Mouse (Mus musculus) hindbrain, postnatal 0 days (tissue): Measurements from ENCODE around the gene Klk7. TPM values are rescaled to one million over a fixed set of nuclear protein-coding genes. Genes with fewer than 3 reads are reported as not detected.

Experiments used
- ATAC-seq: fragments of 200-750 bp; cut with Nextera tagmentation; 2 replicates; pipeline ENCODE4 v1.8.0; 2017; ENCODE audit warnings: mild to moderate bottlenecking, moderate TSS enrichment, moderate library complexity
- DNase-seq: peaks from one replicate; pipeline ENCODE4 v3.0.0-alpha.2; 2015; ENCODE audit warnings: low spot score
- H3K27ac ChIP-seq: fragments of 300-500 bp; sonication (generic); 2 replicates; pipeline ENCODE4 v1.5.1; 2014; ENCODE audit warnings: mild to moderate bottlenecking
- H3K27me3 ChIP-seq: fragments of 300-500 bp; sonication (generic); 2 replicates; pipeline ENCODE4 v1.6.1; 2014; ENCODE audit warnings: low read length, mixed read lengths; ENCODE audit not compliant: insufficient read depth
- H3K36me3 ChIP-seq: fragments of 300-500 bp; sonication (generic); 2 replicates; pipeline ENCODE4 v1.6.1; 2014; ENCODE audit warnings: low read length, mixed read lengths; ENCODE audit not compliant: insufficient read depth
- H3K4me1 ChIP-seq: fragments of 300-500 bp; sonication (generic); 2 replicates; pipeline ENCODE4 v1.6.1; 2014; ENCODE audit warnings: antibody characterized with exemption, low read length, mixed read lengths; ENCODE audit not compliant: insufficient read depth
- H3K4me2 ChIP-seq: fragments of 300-500 bp; sonication (generic); 2 replicates; pipeline ENCODE4 v1.6.1; 2014; ENCODE audit warnings: low read depth, mild to moderate bottlenecking, low read length, moderate library complexity, mixed read lengths
- H3K4me3 ChIP-seq: fragments of 300-500 bp; sonication (generic); 2 replicates; pipeline ENCODE4 v1.5.1; 2014; ENCODE audit warnings: low read length
- H3K9ac ChIP-seq: fragments of 300-500 bp; sonication (generic); replicated peaks from 2 replicates; pipeline ENCODE4 v1.6.1; 2014; ENCODE audit warnings: mild to moderate bottlenecking, low read length, moderate library complexity, mixed read lengths
- H3K9me3 ChIP-seq: fragments of 300-500 bp; sonication (generic); 2 replicates; pipeline ENCODE4 v1.6.1; 2016; ENCODE audit warnings: low read length, mixed read lengths
- CTCF ChIP-seq: IDR thresholded peaks from 2 replicates; pipeline ENCODE4 v1.5.1; 2016; ENCODE audit warnings: antibody characterized with exemption, control low read depth, low read depth
- WGBS: fragments of 180-500 bp; shearing (Covaris S2); extraction: QIAGEN DNeasy Blood & Tissue Kit; methylation state at CpG from one replicate; pipeline ENCODE4 v1.1.7; 2014; 5-methylcytosine and 5-hydroxymethylcytosine counted together
- polyA plus RNA-seq: library from polyadenylated mRNA; unstranded; fragments of >200 nt; fragmentation: Nextera tagmentation; extraction: Ambion mirVana; gene quantifications from 2 replicates; pipeline ENCODE4 v1.2.1, GENCODE M21; 2015
- total RNA-seq: library from RNA; depleted of rRNA; stranded (reverse); fragments of >200 nt; gene quantifications from 2 replicates; pipeline ENCODE4 v1.2.3, GENCODE M21; 2014

Gene Klk7
- total and polyA plus RNA-seq, 2 experiments from 2014 or later: 0.19 TPM; not detected in 1

- DNase-seq (peak; percentile 32), ATAC-seq (no peak)
- H3K27me3 ChIP-seq: no peaks in the 10 kb centered on the region
- no peaks in the 10 kb centered on the region for H3K9me3 ChIP-seq
- no peaks in the 10 kb centered on the region for H3K4me1 ChIP-seq
- H3K36me3 ChIP-seq: no peaks in the 10 kb centered on the region
- H3K4me3 ChIP-seq: no peak overlapping the region
- H3K27ac ChIP-seq: no peak overlapping the region
- H3K4me2 ChIP-seq: no peak overlapping the region
- TF ChIP-seq CTCF: peak; percentile 41
- H3K9ac ChIP-seq: no peak overlapping the region
- 79% methylated on average over 2 of the region's 2 CpGs for WGBS
Observed at GRCm38 (mm10) chr7:43789295-43789694, 21.8 kb upstream of the Klk7 start.

- Histone ChIP-seq H3K4me3 (no peak within 1 kb of the TSS), H3K36me3 (no peaks in the 10 kb centered on the region), H3K4me1 (peaks cover 9% of the 10 kb centered on the region; the same call in 1 of the 2 replicates), H3K27ac (no peak within 1 kb of the TSS), H3K9ac (no peak within 1 kb of the TSS), H3K9me3 (no peaks in the 10 kb centered on the region), H3K27me3 (0 out of 2 replicates have a peak, but pooled peaks cover 10% of the 10 kb centered on the region), H3K4me2 (no peak within 1 kb of the TSS)
- ATAC-seq (no peak), DNase-seq (no peak)
- 80% methylated on average over 7 of the region's 7 CpGs for WGBS
- TF ChIP-seq CTCF: no peak
Observed at GRCm38 (mm10) chr7:43791591-43791990, 19.5 kb upstream of the Klk7 start, which contains the start of gene Klk9. TSS of gene Klk9 (plus strand) at chr7:43791891.

- WGBS: 6% methylated on average over 8 of the region's 8 CpGs
- H3K9me3 ChIP-seq: no peaks in the 10 kb centered on the region
- no peak for TF ChIP-seq CTCF
- H3K27me3 ChIP-seq: 0 out of 2 replicates have a peak, but pooled peaks cover 10% of the 10 kb centered on the region
- peak overlapping the region; percentile 44 for H3K4me3 ChIP-seq
- H3K27ac ChIP-seq: no peak overlapping the region
- H3K9ac ChIP-seq: peak overlapping the region; percentile 45; the same call in 1 of the 2 replicates
- H3K4me2 ChIP-seq: peak overlapping the region; percentile 73
- ATAC-seq: peak; percentile 48
- DNase-seq: peak; percentile 5
- H3K36me3 ChIP-seq: no peaks in the 10 kb centered on the region
- H3K4me1 ChIP-seq: peaks cover 9% of the 10 kb centered on the region; the same call in 1 of the 2 replicates
Observed at GRCm38 (mm10) chr7:43796355-43796754, 14.7 kb upstream of the Klk7 start.

GRCm38 (mm10) chr7:43797333-43797769 lies 13.7 kb upstream of the Klk7 start, which contains the start of gene Klk8:
TSS of gene Klk8 (plus strand) at chr7:43797577.
- H3K27ac ChIP-seq: no peak within 1 kb of the TSS
- no peaks in the 10 kb centered on the region for H3K9me3 ChIP-seq
- under 1% methylated on average over 28 of the region's 28 CpGs for WGBS
- peak; percentile 53; the same call in 1 of the 2 replicates for ATAC-seq
- peak within 1 kb of the TSS; percentile 45 for H3K9ac ChIP-seq
- H3K36me3 ChIP-seq: no peaks in the 10 kb centered on the region
- H3K4me1 ChIP-seq: peaks cover 9% of the 10 kb centered on the region; the same call in 1 of the 2 replicates
- 0 out of 2 replicates have a peak, but pooled peaks cover 10% of the 10 kb centered on the region for H3K27me3 ChIP-seq
- peak within 1 kb of the TSS; percentile 73 for H3K4me2 ChIP-seq
- H3K4me3 ChIP-seq: peak within 1 kb of the TSS; percentile 44
- peak; percentile 19 for DNase-seq
- TF ChIP-seq CTCF: no peak

GRCm38 (mm10) chr7:43797844-43798462 lies 13.1 kb upstream of the Klk7 start:
- peak overlapping the region; percentile 73 for H3K4me2 ChIP-seq
- 0 out of 2 replicates have a peak, but pooled peaks cover 10% of the 10 kb centered on the region for H3K27me3 ChIP-seq
- H3K27ac ChIP-seq: no peak overlapping the region
- H3K9me3 ChIP-seq: no peaks in the 10 kb centered on the region
- H3K4me3 ChIP-seq: peak overlapping the region; percentile 44
- TF ChIP-seq CTCF: no peak
- 0 out of 2 replicates have a peak, but pooled peaks have one; percentile 36 for ATAC-seq
- H3K9ac ChIP-seq: peak overlapping the region; percentile 45; the same call in 1 of the 2 replicates
- no peaks in the 10 kb centered on the region for H3K36me3 ChIP-seq
- peaks cover 9% of the 10 kb centered on the region; the same call in 1 of the 2 replicates for H3K4me1 ChIP-seq
- no peak for DNase-seq
- 41% methylated on average over 13 of the region's 13 CpGs for WGBS

- Histone ChIP-seq H3K4me2 (no peak overlapping the region), H3K4me3 (no peak overlapping the region), H3K27me3 (0 out of 2 replicates have a peak, but pooled peaks cover 10% of the 10 kb centered on the region), H3K36me3 (no peaks in the 10 kb centered on the region), H3K4me1 (peaks cover 9% of the 10 kb centered on the region; the same call in 1 of the 2 replicates), H3K9ac (no peak overlapping the region), H3K27ac (no peak overlapping the region), H3K9me3 (no peaks in the 10 kb centered on the region)
- WGBS: 74% methylated on average over 7 of the region's 7 CpGs
- no peak for ATAC-seq
- DNase-seq: no peak
- TF ChIP-seq CTCF: no peak
Observed at GRCm38 (mm10) chr7:43799876-43800275, 11.2 kb upstream of the Klk7 start.

- Histone ChIP-seq H3K27ac (no peak overlapping the region), H3K27me3 (no peaks in the 10 kb centered on the region), H3K9me3 (no peaks in the 10 kb centered on the region), H3K4me1 (no peaks in the 10 kb centered on the region), H3K4me3 (no peak overlapping the region), H3K4me2 (no peak overlapping the region), H3K9ac (no peak overlapping the region), H3K36me3 (no peaks in the 10 kb centered on the region)
- TF ChIP-seq CTCF: no peak
- DNase-seq (no peak), ATAC-seq (no peak)
- whole genome bisulfite sequencing: 87% methylated on average over 7 of the region's 7 CpGs
Observed at GRCm38 (mm10) chr7:43815211-43815610, 4.1 kb downstream of the Klk7 start.
